Mouse (Mus musculus) lung, postnatal 0 days (tissue): ENCODE results near the gene Rab37.

Experiments
- CTCF ChIP-seq: IDR thresholded peaks from 2 replicates; pipeline ENCODE4 v1.5.1; 2016; ENCODE audit warnings: antibody characterized with exemption, mild to moderate bottlenecking
- EP300 ChIP-seq: IDR thresholded peaks from 2 replicates; pipeline ENCODE4 v1.6.1; 2016; ENCODE audit warnings: antibody characterized with exemption, mild to moderate bottlenecking, control low read depth

DNA sequence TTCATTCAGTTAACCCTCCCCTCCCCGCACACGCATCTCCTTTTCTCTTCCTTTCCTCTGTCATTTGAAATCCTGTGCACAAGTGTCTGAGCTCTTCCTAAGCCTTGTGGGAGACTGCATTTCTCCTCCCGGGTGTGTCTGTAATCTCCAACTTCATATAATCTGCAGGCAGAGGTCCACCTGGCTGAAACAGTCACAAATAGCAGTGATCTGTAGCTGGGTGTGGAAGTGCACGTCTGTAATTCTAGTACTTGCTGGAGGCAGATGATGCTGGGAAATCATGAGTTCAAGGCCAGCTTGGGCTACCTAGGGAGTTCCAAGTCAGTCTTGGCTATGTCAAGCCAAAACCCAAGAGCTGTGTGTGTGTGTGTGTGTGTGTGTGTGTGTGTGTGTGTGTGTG is 909 bp downstream of the Rab37 start:
- TF ChIP-seq CTCF (no peak), EP300 (no peak)
